Mouse (Mus musculus): Measurements from ENCODE around the gene Tle6.

DNA sequence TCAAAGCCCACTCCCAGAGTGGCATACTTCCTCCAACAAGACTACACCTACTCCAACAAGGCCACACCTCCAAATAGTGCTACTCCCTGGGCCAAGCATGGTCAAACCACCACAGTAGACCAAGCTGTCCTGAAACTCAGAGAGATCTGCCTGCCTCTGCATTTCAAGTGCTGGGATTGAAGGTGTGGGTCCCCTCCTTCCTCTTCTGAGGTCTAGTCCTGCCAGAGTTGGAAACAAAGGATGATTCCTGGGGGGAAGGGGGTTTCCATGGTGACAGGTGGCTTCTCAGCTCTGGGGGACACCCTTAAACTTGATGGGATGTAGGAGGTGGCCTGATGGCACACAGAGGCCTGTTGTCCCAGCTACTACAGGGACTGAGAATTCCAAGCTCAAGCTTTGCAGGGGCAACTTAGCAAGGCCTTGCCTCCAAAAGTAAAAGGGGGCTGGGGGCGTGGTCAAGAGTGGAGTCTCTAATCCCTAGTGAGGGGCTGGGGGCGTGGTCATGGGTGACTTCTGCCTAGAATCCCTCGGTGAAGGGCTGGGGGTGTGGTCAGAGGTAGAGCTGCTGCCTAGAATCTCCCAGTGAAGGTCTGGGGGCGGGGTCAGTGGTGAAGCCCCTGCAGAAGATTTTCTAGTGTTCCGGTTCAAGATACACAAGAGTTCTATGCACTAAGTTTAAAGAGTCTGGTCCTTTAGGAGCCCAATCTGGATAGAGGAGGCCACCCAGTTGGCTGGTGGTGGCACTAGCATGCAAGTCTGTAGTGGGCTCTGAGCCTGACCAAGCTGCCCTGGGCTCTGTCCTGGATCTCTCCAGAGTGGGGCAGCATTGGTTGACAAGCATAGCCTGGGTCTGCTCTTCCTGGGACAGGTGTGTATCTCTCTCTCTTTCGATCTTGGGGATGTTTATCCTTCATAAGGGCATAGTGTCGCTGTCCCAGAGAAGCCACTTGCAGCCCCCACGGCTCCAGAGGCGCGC is 26.5 kb downstream of the Tle6 start, which contains the start of gene Tle2:
- 0 out of 2 replicates have a peak, but pooled peaks have one; percentile 9 for TF ChIP-seq CTCF (conservative IDR thresholded peaks at IDR 0.05; ENCODE audit: insufficient read depth, insufficient read length, low read depth, low read length)
- no peak for TF ChIP-seq POLR2A (IDR thresholded peaks at IDR 0.05; ENCODE audit: low read depth, low read length)

All from kidney, adult 2 months (tissue).